Mouse (Mus musculus): Measurements from ENCODE around the gene Amy2a4. TPM values are rescaled to one million over a fixed set of nuclear protein-coding genes. Genes with fewer than 3 reads are reported as not detected.

The Amy2a4 gene
- not detected for polyA plus RNA-seq (2012; fragmentation: generic; extraction: Trizol)

GRCm38 (mm10) chr3:113291349-113291748, at the start of gene Amy2a4:
Gene Amy2a4, minus strand, starts transcription at chr3:113291449.

GRCm38 (mm10) chr3:113323952-113324351, 32.7 kb upstream of the Amy2a4 start, which contains the start of gene Amy2a3:
Gene Amy2a3, minus strand, starts transcription at chr3:113324052.

DNA sequence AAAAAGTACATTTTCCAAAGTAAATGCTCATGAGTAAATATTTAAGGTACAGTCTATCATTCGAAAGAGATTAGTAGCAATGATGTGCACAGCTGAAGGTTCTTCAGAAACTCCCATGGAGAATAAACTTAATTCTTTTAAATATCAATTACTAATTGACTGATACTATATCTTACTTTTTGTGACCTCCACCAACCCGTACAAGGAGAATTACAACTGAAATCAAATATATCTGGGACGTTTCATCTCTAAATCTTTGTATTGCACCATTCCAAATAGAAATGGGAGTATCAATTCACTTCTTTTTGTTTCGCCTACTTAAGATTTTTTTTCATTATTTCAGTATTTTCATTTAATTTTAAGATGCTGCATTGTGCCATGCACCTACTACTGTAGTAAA, 32.5 kb downstream of the Amy2a4 start, which contains the start of gene Amy2a5:
Gene Amy2a5, minus strand, starts transcription at position 101 of the 400 bp plus-strand sequence.

Other genes starting within 250 kb of the Amy2a4 start
- not detected for gene Amy2a5, start 32.6 kb downstream of the Amy2a4 start, polyA plus RNA-seq (2012; fragmentation: generic; extraction: Trizol)
- gene Amy2a3, start 32.6 kb upstream of the Amy2a4 start, polyA plus RNA-seq (2012; fragmentation: generic; extraction: Trizol) = not detected
- not detected for gene Amy2a2, start 65.2 kb upstream of the Amy2a4 start, polyA plus RNA-seq (2012; fragmentation: generic; extraction: Trizol)
- not detected for gene Amy2a1, start 241.0 kb upstream of the Amy2a4 start, polyA plus RNA-seq (2012; fragmentation: generic; extraction: Trizol)